Mouse (Mus musculus): ENCODE measurements at regions not wholly inside any gene's neighbourhood (a gene's known extent, or its start where the extent isn't known, plus 50 kb on each side); places are given as distances from the start of the nearest gene placed in this dataset.
"Not testable (repeated sequence)": the region's sequence is repeated elsewhere in the genome, so short reads cannot be mapped to it uniquely, and the experiment has no call there.

DNA sequence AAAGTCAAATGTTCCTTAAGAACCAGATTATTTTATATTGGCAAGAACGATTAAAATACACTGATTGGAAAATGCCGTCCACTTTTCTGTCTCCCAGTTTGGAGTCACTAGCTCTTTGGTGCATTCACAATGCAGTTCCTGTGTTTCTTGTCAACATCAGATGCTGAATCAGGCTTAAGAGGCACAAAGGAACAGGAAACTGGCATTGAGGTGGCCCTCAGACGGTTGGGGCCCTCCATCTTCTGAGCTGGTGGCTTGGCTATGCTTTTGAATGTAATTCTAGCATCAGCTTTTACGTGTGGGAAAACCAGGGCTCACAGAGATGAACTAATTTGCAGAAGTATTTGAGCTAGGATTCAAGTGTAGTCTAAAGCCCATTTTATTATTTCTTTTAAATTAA is 282.3 kb downstream of the Hace1 start:
- no peak for DNase-seq

DNA sequence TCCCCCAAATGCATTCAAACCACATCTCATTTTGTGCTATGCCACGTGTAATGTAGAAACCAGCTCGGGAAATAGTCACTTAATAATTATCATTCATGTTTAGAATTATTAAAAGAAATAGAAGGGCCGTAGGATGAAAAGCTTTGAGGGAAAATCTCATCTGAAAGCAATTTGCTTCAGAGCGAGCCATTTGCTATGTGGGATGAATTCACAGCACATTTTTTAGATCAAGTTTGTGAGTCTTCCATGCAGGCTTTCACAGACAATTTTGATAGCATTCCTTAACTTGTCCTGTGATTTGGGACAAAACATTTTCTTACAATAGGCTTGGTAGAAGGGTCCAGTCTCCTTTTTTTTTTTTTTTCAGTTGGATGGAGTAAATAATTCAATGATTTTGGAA is 283.1 kb downstream of the Hace1 start:
- no peak for DNase-seq

- no peak for DNase-seq
Measured at GRCm38 (mm10) chr10:45865793-45866192, 288.2 kb downstream of the Hace1 start.

DNA sequence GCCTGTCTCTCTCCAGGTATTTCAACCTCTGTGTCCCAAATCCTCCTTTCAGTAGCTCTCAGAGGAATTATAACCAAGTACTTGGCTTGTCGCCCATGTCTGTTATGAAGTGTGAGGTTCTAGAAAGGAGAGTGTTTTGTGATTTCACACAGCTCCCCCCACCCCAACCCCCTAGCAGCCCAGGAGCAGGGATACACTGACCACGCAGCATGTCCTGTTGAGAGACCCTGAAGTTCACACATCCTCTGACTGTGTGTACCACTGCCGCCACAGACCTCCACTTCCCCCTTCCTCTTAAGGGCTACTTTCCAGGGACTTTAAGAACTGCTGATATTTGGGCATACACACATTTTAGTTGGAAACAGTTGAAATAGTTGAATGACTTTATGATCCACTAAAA is 289.2 kb downstream of the Hace1 start:
- no peak for DNase-seq

DNA sequence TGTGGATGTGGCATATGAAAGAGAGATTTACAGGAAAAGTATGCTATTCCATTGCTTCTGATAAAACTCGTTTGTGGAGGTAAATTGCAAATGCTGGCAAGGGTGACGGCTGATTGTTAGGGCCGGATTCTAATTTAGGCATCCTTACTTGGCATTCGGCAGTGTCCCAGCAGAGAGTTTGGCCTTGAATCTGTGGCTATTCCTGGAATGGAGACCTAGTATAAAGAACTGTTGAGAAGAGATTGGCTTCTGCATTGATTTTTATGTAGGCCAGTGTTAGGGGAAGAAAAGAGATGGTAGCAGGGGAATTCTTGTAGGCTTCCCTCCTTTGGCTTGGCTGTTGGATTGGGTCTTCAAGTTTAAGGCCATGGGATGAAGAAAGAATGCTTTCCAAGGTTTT is 293.4 kb downstream of the Hace1 start:
- no peak for DNase-seq

GRCm38 (mm10) chr10:45872007-45872890 is 294.6 kb downstream of the Hace1 start:
- no peak for DNase-seq

GRCm38 (mm10) chr10:45873805-45874780 is 296.5 kb downstream of the Hace1 start:
- DNase-seq, result no peak

DNA sequence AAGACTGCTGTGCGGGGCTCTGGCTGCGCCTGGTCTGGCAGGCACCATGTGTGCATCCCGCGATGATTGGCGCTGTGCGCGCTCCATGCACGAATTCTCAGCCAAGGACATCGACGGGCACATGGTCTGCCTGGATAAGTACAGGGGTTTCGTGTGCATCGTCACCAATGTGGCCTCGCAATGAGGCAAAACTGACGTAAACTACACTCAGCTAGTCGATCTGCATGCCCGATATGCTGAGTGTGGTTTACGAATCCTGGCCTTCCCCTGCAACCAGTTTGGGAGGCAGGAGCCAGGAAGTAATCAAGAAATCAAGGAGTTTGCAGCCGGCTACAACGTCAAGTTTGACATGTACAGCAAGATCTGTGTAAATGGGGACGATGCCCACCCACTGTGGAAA is 297.7 kb downstream of the Hace1 start:
- DNase-seq, result not testable (repeated sequence)

GRCm38 (mm10) chr10:45883745-45884144 is 306.1 kb downstream of the Hace1 start:
- no peak for DNase-seq

DNA sequence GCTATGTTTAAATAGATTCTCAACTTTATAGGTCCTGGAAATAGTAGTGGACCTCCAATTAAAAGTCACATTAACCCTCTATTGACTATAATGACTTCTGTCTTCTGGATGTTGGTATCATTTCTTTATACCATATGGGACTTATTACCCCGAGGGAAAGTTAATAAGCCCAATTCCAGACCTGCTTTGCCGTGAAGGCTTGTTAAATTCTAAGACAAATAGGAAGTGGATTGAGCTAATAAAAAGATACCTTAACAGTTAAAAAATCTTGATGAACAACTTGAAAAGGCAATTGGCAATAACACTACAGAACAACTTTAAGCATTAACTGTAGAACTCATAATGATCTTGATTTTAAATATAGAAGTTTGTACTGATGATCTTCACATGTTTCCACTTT is 309.0 kb downstream of the Hace1 start:
- DNase-seq, result no peak

DNA sequence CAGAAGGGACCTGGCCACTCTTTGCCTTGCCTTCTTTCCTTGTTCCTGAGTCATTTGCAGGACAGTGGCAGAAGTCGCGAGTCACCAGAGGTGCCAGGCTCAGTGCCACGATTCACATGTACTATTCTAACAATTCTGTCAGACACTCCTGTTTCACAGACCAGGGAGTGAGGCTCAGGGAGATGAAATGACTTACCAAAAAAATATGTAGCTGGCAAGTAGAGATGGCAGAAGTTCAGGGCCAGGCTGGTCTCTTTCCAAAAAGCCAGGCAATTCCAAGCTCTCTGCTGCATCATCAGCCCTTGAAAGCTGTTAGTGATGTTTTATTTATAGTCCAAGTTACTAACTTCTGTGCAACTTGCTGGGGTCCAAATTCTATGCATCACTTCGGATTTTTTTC is 311.2 kb downstream of the Hace1 start:
- no peak for DNase-seq

- DNase-seq, result no peak
Measured at GRCm38 (mm10) chr10:45889381-45889951, 311.8 kb downstream of the Hace1 start.

- DNase-seq, result no peak
Measured at GRCm38 (mm10) chr10:45890088-45890626, 312.5 kb downstream of the Hace1 start.

GRCm38 (mm10) chr10:45892464-45892863 is 314.8 kb downstream of the Hace1 start:
- no peak for DNase-seq

- DNase-seq, result no peak
Measured at GRCm38 (mm10) chr10:45893894-45894831, 316.5 kb downstream of the Hace1 start.

- no peak for DNase-seq
Measured at GRCm38 (mm10) chr10:45916928-45917327, 339.3 kb downstream of the Hace1 start.

DNA sequence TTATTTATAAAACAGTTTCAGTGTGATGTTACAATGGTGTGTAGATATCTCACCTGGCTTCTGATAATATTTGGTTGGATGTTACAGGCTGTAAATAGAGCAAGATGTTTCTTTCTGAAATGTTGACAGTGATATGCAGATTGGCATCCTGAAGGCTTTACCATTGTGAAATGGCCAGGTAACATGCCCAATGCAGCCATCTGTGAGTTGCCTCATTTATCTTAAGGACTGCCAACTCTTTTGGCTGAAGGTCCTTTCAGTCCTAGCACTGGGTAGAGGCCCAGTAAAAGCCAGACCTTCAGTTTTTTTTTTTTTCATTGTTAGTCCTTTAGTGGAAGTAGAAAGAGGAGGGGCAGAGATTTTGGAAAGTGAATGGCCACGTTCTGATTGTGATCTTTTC is 348.1 kb downstream of the Hace1 start:
- no peak for DNase-seq

DNA sequence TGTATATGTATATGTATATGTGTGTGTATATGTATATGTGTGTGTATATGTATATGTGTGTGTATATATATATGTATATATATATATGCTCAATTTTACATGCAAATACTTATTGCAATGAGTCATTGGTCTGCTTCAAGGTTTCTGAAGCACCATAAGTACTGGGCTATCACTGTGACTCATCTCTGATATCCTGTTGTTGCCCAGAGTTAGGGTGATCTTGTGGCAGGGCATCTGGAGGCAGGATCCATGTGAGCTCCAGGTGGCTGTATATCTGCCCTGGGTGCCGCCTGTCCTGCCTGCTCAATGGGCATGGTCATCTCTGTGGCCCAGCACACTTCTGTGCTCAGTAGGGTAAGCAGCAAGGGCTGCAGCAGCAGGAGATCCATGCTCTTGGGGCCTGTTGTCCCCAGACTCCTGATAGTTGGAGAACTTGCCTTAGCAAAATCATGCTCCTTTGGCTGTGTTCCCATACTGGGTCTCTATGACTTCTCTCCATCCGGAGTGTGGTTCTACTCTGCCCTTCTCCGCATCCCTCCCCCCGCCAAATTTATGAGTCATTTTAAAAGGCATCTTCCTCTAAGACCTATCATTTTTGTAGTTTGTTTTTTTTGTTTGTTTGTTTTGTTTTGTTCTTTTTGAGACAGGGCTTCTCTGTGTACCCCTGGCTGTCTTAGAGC is 356.1 kb downstream of the Hace1 start:
- DNase-seq, result no peak

DNA sequence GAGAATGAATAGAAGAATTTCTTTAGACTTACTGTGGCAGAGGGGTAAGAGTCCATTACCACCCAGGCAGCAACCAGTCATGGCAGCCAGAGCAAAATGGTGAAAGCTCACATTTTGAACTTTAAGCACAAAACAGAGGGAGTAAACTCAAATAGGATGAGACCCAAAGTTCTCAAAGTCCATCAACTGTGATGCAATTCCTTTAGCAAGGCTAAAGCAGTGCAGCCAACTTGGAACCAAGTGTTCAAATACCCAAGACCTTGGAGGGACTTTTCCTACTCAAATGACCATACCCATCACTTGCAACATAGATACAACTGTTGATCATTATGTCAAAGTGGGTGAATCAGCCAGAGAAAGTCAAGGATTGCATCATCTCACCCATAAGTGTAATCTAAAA is 380.1 kb downstream of the Hace1 start:
- no peak for DNase-seq

- no peak for DNase-seq
Measured at GRCm38 (mm10) chr10:45972240-45972639, 394.6 kb downstream of the Hace1 start.

GRCm38 (mm10) chr10:45982731-45983274 is 405.2 kb downstream of the Hace1 start:
- DNase-seq, result no peak
